24 mouse cellular contexts compared by ENCODE assay signal in genomic region chr6:124698751-124699150, GRCm38 (mm10).
"Had no signal": no experiment of that assay in that cellular context is flagged by ENCODE, and none has a peak within 500 bp of the region (broad histone marks: within the 10 kb centered on the region; RNA-seq: fewer than 3 reads in every experiment).

No protein-coding gene starts in this region.

- H3K4me2 ChIP-seq: heart, embryonic 12.5 days; hindbrain, embryonic 12.5 days; hindbrain, embryonic 14.5 days; intestine, embryonic 15.5 days; limb, embryonic 12.5 days; liver, embryonic 12.5 days had no signal

- H3K27ac ChIP-seq: heart, embryonic 10.5 days; hindbrain, embryonic 10.5 days; hindbrain, embryonic 12.5 days; hindbrain, embryonic 14.5 days; intestine, embryonic 15.5 days; left cerebral cortex, adult 2 months; limb, embryonic 10.5 days; limb, embryonic 12.5 days; liver, embryonic 12.5 days; liver, embryonic 14.5 days had no signal

- DNase-seq: gastrocnemius, adult 2 months; gastrocnemius, postnatal 10 days; gastrocnemius, postnatal 25 days; heart, adult 18-20 months; heart, postnatal 10 days; heart, postnatal 4 days; kidney, adult 18-20 months; kidney, adult 8-10 months; kidney, postnatal 10 days; kidney, postnatal 4 days had no signal

- H3K9me3 ChIP-seq: heart, embryonic 10.5 days; heart, embryonic 12.5 days; hindbrain, embryonic 10.5 days; hindbrain, embryonic 12.5 days; intestine, embryonic 15.5 days; limb, embryonic 10.5 days; limb, embryonic 12.5 days; liver, embryonic 12.5 days had no signal

- H3K27me3 ChIP-seq: heart, embryonic 12.5 days; hindbrain, embryonic 12.5 days; intestine, embryonic 15.5 days; limb, embryonic 12.5 days; liver, embryonic 12.5 days had no signal

- ATAC-seq: hindbrain, embryonic 16.5 days; inflammation-experienced regulatory T-cells, adult 6 months; intestine, embryonic 15.5 days; liver, embryonic 12.5 days had no signal

- H3K4me3 ChIP-seq: gastrocnemius, adult 2 months; heart, embryonic 10.5 days; heart, embryonic 12.5 days; hindbrain, embryonic 10.5 days; hindbrain, embryonic 12.5 days; intestine, embryonic 15.5 days; layer of hippocampus, adult 2 months; left cerebral cortex, adult 2 months; limb, embryonic 10.5 days; limb, embryonic 12.5 days; liver, embryonic 12.5 days had no signal

- H3K9ac ChIP-seq: heart, embryonic 12.5 days; hindbrain, embryonic 12.5 days; hindbrain, embryonic 14.5 days; intestine, embryonic 15.5 days; limb, embryonic 12.5 days; liver, embryonic 12.5 days; liver, embryonic 14.5 days had no signal
